25 mouse cellular contexts compared by ENCODE assay signal in genomic region chr2:27986751-27987150, GRCm38 (mm10).
DNase-seq lines count a peak whose midpoint lies in the region; ATAC-seq and TF ChIP-seq lines count a peak whose summit lies in the region.
"Had no signal": no experiment of that assay in that cellular context is flagged by ENCODE, and none has a peak within 500 bp of the region (broad histone marks: within the 10 kb centered on the region; RNA-seq: fewer than 3 reads in every experiment).

No protein-coding gene starts in this region.

- H3K27me3 ChIP-seq in liver, embryonic 11.5 days (replicated peaks; ENCODE audit: control insufficient read depth, insufficient read depth, low read length) = no peaks in the 10 kb centered on the region
- H3K27me3 ChIP-seq in liver, postnatal 0 days (ENCODE audit: insufficient read depth, low read length) = no peaks in the 10 kb centered on the region
- no peaks in the 10 kb centered on the region for H3K27me3 ChIP-seq in MEL (ENCODE audit: control insufficient read depth in 1 of 2, insufficient read depth in 2 of 2, low read length in 2 of 2)
- no peaks in the 10 kb centered on the region for H3K27me3 ChIP-seq in liver, embryonic 13.5 days
- H3K27me3 ChIP-seq in liver, embryonic 16.5 days (ENCODE audit: control insufficient read depth, insufficient read depth, low read depth, low read length) = no peaks in the 10 kb centered on the region
- H3K27me3 ChIP-seq: embryonic facial prominence, embryonic 12.5 days; embryonic facial prominence, embryonic 15.5 days; forebrain, embryonic 12.5 days; forebrain, embryonic 15.5 days; hindbrain, embryonic 12.5 days; hindbrain, embryonic 15.5 days had no signal

- no peak for TF ChIP-seq POLR2A in MEL (IDR thresholded peaks at IDR 0.05; ENCODE audit: control insufficient read depth in 1 of 2, insufficient read depth in 1 of 2, low read depth in 1 of 2, low read length in 2 of 2, poor library complexity in 1 of 2)

- TF ChIP-seq EP300 in liver, postnatal 0 days (IDR thresholded peaks at IDR 0.05; ENCODE audit: low read depth) = no peak
- TF ChIP-seq EP300 in MEL (IDR thresholded peaks at IDR 0.05; ENCODE audit: low read depth in 1 of 2, low read length in 2 of 2) = no peak

- ATAC-seq in liver, embryonic 11.5 days (replicated peaks; ENCODE audit: low FRiP score) = no peak
- no peak for ATAC-seq in liver, postnatal 0 days
- ATAC-seq in liver, embryonic 13.5 days (ENCODE audit: low read depth) = no peak
- no peak for ATAC-seq in liver, embryonic 16.5 days (ENCODE audit: low read depth)
- ATAC-seq: forebrain, embryonic 15.5 days had no signal

- no peak for TF ChIP-seq CTCF in liver, postnatal 0 days (IDR thresholded peaks at IDR 0.05; ENCODE audit: low read depth)
- no peak for TF ChIP-seq CTCF in MEL (IDR thresholded peaks at IDR 0.05 in 2 of 3, conservative IDR thresholded peaks at IDR 0.05 in 1 of 3; ENCODE audit: control insufficient read depth in 1 of 3, insufficient read depth in 1 of 3, low read depth in 2 of 3, low read length in 3 of 3, poor library complexity in 1 of 3, severe bottlenecking in 1 of 3)

- 0 out of 2 replicates have a peak, but pooled peaks cover 1% of the 10 kb centered on the region for H3K36me3 ChIP-seq in liver, embryonic 11.5 days (ENCODE audit: control insufficient read depth, insufficient read depth, low read length)
- no peaks in the 10 kb centered on the region for H3K36me3 ChIP-seq in liver, postnatal 0 days (replicated peaks; ENCODE audit: insufficient read depth, low read length)
- H3K36me3 ChIP-seq in MEL (ENCODE audit: control insufficient read depth in 1 of 2, insufficient read depth in 2 of 2, low read length in 2 of 2) = peaks cover 0 to 27% of the 10 kb centered on the region in 2 experiments; a peak in 2 of 4 replicates
- no peaks in the 10 kb centered on the region for H3K36me3 ChIP-seq in liver, embryonic 13.5 days
- no peaks in the 10 kb centered on the region for H3K36me3 ChIP-seq in liver, embryonic 16.5 days (ENCODE audit: control insufficient read depth, insufficient read depth)
- H3K36me3 ChIP-seq: forebrain, embryonic 12.5 days; forebrain, embryonic 15.5 days; G1E; hindbrain, embryonic 12.5 days; hindbrain, embryonic 15.5 days had no signal

- H3K79me2 ChIP-seq in MEL (ENCODE audit: control insufficient read depth, insufficient read depth, low read length, poor library complexity) = no peaks in the 10 kb centered on the region

- H3K9me3 ChIP-seq in liver, embryonic 11.5 days (ENCODE audit: control insufficient read depth, low read length) = no peaks in the 10 kb centered on the region
- H3K9me3 ChIP-seq in liver, postnatal 0 days (ENCODE audit: low read length) = no peaks in the 10 kb centered on the region
- no peaks in the 10 kb centered on the region for H3K9me3 ChIP-seq in MEL (replicated peaks; ENCODE audit: insufficient read depth, low read length)
- H3K9me3 ChIP-seq in liver, embryonic 13.5 days (replicated peaks) = no peaks in the 10 kb centered on the region
- no peaks in the 10 kb centered on the region for H3K9me3 ChIP-seq in liver, embryonic 16.5 days (replicated peaks; ENCODE audit: control insufficient read depth, low read length)
- H3K9me3 ChIP-seq: embryonic facial prominence, embryonic 12.5 days; embryonic facial prominence, embryonic 15.5 days; forebrain, embryonic 12.5 days; forebrain, embryonic 15.5 days; G1E; hindbrain, embryonic 12.5 days; hindbrain, embryonic 15.5 days had no signal

- H3K4me3 ChIP-seq in liver, embryonic 11.5 days (ENCODE audit: low read depth, low read length) = no peak overlapping the region
- no peak overlapping the region for H3K4me3 ChIP-seq in liver, postnatal 0 days (ENCODE audit: low read depth, low read length)
- no peak overlapping the region for H3K4me3 ChIP-seq in MEL (ENCODE audit: control insufficient read depth in 1 of 2, insufficient read depth in 1 of 2, low read depth in 2 of 2, low read length in 2 of 2)
- no peak overlapping the region for H3K4me3 ChIP-seq in liver, embryonic 13.5 days (replicated peaks)
- H3K4me3 ChIP-seq in liver, embryonic 16.5 days (ENCODE audit: low read depth, low read length) = no peak overlapping the region
- H3K4me3 ChIP-seq: embryonic facial prominence, embryonic 12.5 days; embryonic facial prominence, embryonic 15.5 days; forebrain, embryonic 12.5 days; forebrain, embryonic 15.5 days; gastrocnemius, adult 2 months; hindbrain, embryonic 12.5 days; hindbrain, embryonic 15.5 days had no signal

- peak overlapping the region; percentile 44; the same call in 1 of the 2 replicates for H3K27ac ChIP-seq in liver, embryonic 11.5 days (ENCODE audit: low read depth, low read length)
- no peak overlapping the region for H3K27ac ChIP-seq in liver, postnatal 0 days (ENCODE audit: low read depth)
- H3K27ac ChIP-seq in MEL (ENCODE audit: control insufficient read depth, low read depth, low read length) = peak overlapping the region; percentile 1; the same call in 1 of the 2 replicates
- peak overlapping the region; percentile 99 for H3K27ac ChIP-seq in liver, embryonic 13.5 days
- peak overlapping the region; percentile 18; the same call in 1 of the 2 replicates for H3K27ac ChIP-seq in liver, embryonic 16.5 days (ENCODE audit: low read length)
- H3K27ac ChIP-seq: embryonic facial prominence, embryonic 12.5 days; embryonic facial prominence, embryonic 15.5 days; forebrain, embryonic 12.5 days; forebrain, embryonic 15.5 days; gastrocnemius, adult 2 months; hindbrain, embryonic 12.5 days; hindbrain, embryonic 15.5 days had no signal

- peaks cover 32% of the 10 kb centered on the region for H3K4me1 ChIP-seq in liver, embryonic 11.5 days (replicated peaks; ENCODE audit: control insufficient read depth, insufficient read depth, low read length)
- H3K4me1 ChIP-seq in liver, postnatal 0 days (ENCODE audit: insufficient read depth) = peaks cover 28% of the 10 kb centered on the region
- peaks cover 20 to 43% of the 10 kb centered on the region in 2 experiments for H3K4me1 ChIP-seq in MEL (ENCODE audit: control insufficient read depth in 1 of 2, insufficient read depth in 2 of 2, low read length in 2 of 2)
- peaks cover 93% of the 10 kb centered on the region for H3K4me1 ChIP-seq in liver, embryonic 13.5 days (replicated peaks)
- peaks cover 60% of the 10 kb centered on the region for H3K4me1 ChIP-seq in liver, embryonic 16.5 days (ENCODE audit: control insufficient read depth, low read depth, low read length)
- H3K4me1 ChIP-seq: embryonic facial prominence, embryonic 12.5 days; embryonic facial prominence, embryonic 15.5 days; forebrain, embryonic 15.5 days; hindbrain, embryonic 12.5 days had no signal

- no peak overlapping the region for H3K4me2 ChIP-seq in liver, embryonic 11.5 days
- no peak overlapping the region for H3K4me2 ChIP-seq in liver, postnatal 0 days (ENCODE audit: low read depth, low read length)
- H3K4me2 ChIP-seq in liver, embryonic 13.5 days = no peak overlapping the region
- H3K4me2 ChIP-seq in liver, embryonic 16.5 days (ENCODE audit: low read depth, low read length) = no peak overlapping the region
- H3K4me2 ChIP-seq: embryonic facial prominence, embryonic 12.5 days; embryonic facial prominence, embryonic 15.5 days; forebrain, embryonic 12.5 days; forebrain, embryonic 15.5 days; heart, embryonic 11.5 days; hindbrain, embryonic 12.5 days; hindbrain, embryonic 15.5 days had no signal

- no peak for TF ChIP-seq RAD21 in MEL (IDR thresholded peaks at IDR 0.05; ENCODE audit: low read depth, low read length)

- 67% methylated on average over 4 of the region's 4 CpGs for WGBS in liver, embryonic 11.5 days
- WGBS in liver, postnatal 0 days (ENCODE audit: insufficient replicate concordance) = 71% methylated on average over 4 of the region's 4 CpGs
- 52% methylated on average over 4 of the region's 4 CpGs for WGBS in liver, embryonic 13.5 days (ENCODE audit: insufficient replicate concordance)
- WGBS in liver, embryonic 16.5 days (ENCODE audit: insufficient replicate concordance) = 56% methylated on average over 4 of the region's 4 CpGs

- DNase-seq in liver, embryonic 11.5 days (ENCODE audit: low spot score) = no peak
- DNase-seq in liver, postnatal 0 days = no peak
- DNase-seq in MEL (ENCODE audit: low read depth, low spot score) = no peak
- DNase-seq in liver, embryonic 13.5 days = no peak
- DNase-seq in frontal cortex, postnatal 14 days (ENCODE audit: low spot score in 2 of 2) = no peak
- no peak for DNase-seq in lung, postnatal 4 days
- DNase-seq: adrenal gland, adult 2 months; adrenal gland, postnatal 14 days; B cell, adult 2 months; cerebellum, adult 11 months; cerebellum, adult 2 months; cerebellum, adult 9-11 months; cerebellum, postnatal 25 days; gastrocnemius, adult 2 months; gastrocnemius, postnatal 14 days; heart, adult 11 months had no signal

- H3K9ac ChIP-seq in liver, embryonic 11.5 days (ENCODE audit: low read depth, low read length) = peak overlapping the region; percentile 35
- H3K9ac ChIP-seq in liver, postnatal 0 days (replicated peaks) = no peak overlapping the region
- H3K9ac ChIP-seq in MEL (ENCODE audit: control insufficient read depth, low read depth, low read length, poor library complexity, severe bottlenecking) = peak overlapping the region; percentile 15; the same call in 1 of the 2 replicates
- H3K9ac ChIP-seq in liver, embryonic 13.5 days = peak overlapping the region; percentile 79
- peak overlapping the region; percentile 45 for H3K9ac ChIP-seq in liver, embryonic 16.5 days (ENCODE audit: low read depth, low read length)
- H3K9ac ChIP-seq: embryonic facial prominence, embryonic 12.5 days; embryonic facial prominence, embryonic 15.5 days; forebrain, embryonic 12.5 days; forebrain, embryonic 15.5 days; hindbrain, embryonic 12.5 days; hindbrain, embryonic 15.5 days had no signal

TF ChIP-seq in MEL, 35 proteins besides CTCF, POLR2A, EP300 and RAD21:
- TF ChIP-seq UBTF (IDR thresholded peaks at IDR 0.05; ENCODE audit: borderline replicate concordance, insufficient read depth, low read depth, low read length) (0 out of 2 replicates have a peak, but pooled peaks have one; percentile 54), TBP (IDR thresholded peaks at IDR 0.05; ENCODE audit: low read depth, low read length) (peak; percentile 89), MYC (IDR thresholded peaks at IDR 0.05; ENCODE audit: low read depth, low read length) (no peak), USF1 (IDR thresholded peaks at IDR 0.05; ENCODE audit: low read depth, low read length) (no peak)
